Mouse (Mus musculus) layer of hippocampus, adult 11-12 months (tissue): ENCODE measurements around the gene Mecp2.
"Not testable (repeated sequence)": the region's sequence is repeated elsewhere in the genome, so short reads cannot be mapped to it uniquely, and the experiment has no call there.

Source experiments
- DNase-seq: peaks from one replicate; pipeline ENCODE4 v3.0.0; 2022; ENCODE audit warnings: low spot score

The Mecp2 gene

GRCm38 (mm10) chrX:74135263-74135662, at the start of gene Mecp2:
Gene Mecp2 (minus strand): TSS chrX:74135363.
- DNase-seq, result not testable (repeated sequence)

DNA sequence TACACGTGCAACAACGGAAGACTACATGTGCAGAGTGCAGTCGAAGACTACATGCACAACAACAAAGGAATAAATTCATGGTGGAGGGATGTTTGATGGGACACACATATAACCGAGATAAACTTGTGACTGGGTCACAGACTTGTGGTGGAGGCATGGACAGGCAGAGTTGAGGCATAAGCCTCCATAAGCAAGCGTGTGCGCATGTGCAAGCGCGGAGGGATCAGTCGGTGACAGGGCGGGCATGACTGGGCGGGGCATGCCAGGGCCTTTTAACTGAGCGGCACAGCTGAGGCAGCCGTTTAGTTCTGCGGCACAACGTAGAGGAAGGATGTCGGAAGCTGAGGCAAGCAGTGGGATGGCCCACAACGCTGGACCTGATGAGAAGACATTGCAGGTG, 41.8 kb upstream of the Mecp2 start, which contains the start of gene Tktl1:
Gene Tktl1 (plus strand): TSS at position 301 of the 400 bp plus-strand sequence.
- no peak for DNase-seq

DNA sequence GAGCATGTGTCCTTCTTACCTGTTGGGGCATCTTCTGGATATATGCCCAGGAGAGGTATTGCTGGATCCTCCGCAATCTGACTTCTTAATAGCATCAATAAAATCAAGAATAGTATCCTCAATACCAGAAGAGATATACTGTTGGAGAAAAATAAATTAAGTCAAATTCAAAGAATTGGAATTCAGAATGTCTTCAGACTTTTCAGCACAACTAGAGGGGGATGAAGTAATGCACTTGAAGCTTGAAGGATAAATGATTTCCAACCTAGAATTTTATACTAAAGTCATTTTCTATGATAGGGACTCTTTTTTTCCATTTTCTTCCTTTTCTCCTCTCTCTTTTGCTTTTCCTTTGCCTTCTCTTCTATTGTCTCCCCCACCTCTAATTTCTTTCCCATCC, 32.6 kb upstream of the Mecp2 start, which contains the start of gene Tex28:
Gene Tex28 (minus strand): TSS at position 101 of the 400 bp plus-strand sequence.
- no peak for DNase-seq

DNA sequence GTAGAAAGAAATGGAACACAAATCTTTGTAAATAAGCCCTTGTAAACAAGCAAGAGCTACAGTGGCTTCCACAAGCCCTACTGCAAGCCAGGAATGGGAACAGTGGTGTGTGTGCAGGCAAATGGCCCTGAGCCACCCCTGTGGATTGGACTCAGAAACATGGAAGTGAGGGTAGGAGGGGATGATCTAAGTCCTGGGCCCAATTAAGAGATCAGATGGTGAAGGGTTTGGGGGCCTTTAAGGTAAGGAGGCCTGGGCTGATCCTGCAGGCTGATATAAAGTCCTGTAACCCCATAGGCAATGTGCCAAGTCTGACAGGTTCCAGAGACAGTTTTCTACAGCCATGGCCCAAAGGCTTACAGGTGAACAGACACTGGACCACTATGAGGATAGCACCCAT, 8.0 kb downstream of the Mecp2 start, which contains the start of gene Opn1mw:
Gene Opn1mw (plus strand): TSS at position 301 of the 400 bp plus-strand sequence.
- DNase-seq, result no peak

DNA sequence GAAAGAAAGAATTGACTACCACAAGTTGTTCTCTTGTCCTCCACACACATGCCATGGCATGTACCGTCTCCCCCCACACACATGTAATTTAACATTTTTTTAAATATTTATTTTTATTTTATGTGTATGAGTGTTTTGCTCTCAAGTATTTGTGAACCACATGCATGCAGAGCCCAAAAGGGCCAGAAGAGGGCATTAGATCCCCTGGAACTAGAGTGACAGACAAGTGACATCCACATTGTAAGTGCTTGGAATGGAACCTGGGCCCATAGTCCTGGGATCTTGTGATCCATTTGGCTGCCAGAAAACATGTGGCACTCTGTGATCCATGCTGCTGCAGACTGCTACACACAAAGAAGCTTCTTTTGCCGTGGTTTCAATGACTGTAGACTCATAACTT, 10.2 kb downstream of the Mecp2 start:
- DNase-seq, result no peak

- DNase-seq, result peak; percentile 44
These were observed 19.7 kb downstream of the Mecp2 start for GRCm38 (mm10) chrX:74115511-74115910.

GRCm38 (mm10) chrX:74114036-74114435, 21.1 kb downstream of the Mecp2 start:
- DNase-seq, result no peak

- no peak for DNase-seq
These were observed 26.4 kb downstream of the Mecp2 start for GRCm38 (mm10) chrX:74108747-74109146.

GRCm38 (mm10) chrX:74105916-74106315, 29.2 kb downstream of the Mecp2 start:
- no peak for DNase-seq

DNA sequence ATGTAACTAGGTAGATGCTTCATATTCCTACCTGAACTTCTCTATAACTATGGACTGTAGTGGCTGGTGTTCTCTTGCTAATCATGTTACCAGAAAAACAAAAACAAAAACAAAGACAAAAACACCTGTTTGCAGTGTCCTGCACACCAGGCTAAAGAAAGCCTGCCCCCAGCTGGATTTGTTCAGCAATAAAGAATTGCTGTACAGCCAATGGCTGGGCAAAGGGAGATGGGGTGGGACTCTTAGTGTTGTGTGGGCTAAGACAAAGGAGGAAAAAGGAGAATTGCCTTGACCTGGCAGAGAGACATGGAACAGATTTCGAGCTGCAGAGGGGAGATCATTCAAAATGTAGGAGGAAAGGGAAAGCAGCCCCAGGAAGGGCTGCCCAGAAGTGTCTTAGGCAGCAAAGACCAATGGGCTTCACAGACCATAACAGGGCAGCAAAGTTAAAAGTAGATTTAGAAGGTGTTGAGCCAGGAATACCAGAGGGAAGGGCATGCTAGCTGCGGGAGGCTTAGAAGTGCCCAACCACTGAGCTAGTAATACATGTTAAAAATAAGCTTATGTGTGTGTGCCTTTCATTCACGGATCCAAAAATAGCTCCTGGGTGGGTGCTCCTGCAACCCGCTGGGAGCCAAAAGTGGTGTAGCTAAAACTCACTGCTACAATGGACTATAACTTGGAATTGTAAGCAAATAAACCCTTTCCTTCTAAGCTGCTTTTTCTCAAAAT, 31.5 kb downstream of the Mecp2 start:
- no peak for DNase-seq

GRCm38 (mm10) chrX:74095130-74095529, 40.0 kb downstream of the Mecp2 start:
- no peak for DNase-seq

DNA sequence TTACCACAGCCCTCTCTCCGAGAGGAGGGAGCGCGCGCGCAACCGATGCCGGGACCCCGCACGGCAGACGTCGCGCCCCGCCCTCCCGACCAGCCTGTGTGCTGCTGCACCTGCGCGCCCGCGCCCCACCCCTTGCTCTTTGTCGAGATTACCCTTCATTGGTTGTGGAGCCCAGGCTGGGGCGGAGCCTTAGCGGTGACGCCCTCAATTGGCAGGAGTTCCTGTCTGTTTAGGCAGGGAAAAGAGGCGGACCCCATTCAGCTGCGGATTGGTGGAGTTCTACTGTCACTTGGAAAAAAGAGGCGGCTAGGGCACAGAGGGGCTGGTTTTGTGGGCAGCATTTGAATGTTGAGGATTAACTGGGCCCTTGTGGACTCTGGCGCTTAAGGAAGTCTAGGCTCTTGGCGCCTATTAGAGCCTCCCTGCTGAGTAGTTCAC, 49.5 kb downstream of the Mecp2 start:
- DNase-seq, result peak; percentile 99

DNA sequence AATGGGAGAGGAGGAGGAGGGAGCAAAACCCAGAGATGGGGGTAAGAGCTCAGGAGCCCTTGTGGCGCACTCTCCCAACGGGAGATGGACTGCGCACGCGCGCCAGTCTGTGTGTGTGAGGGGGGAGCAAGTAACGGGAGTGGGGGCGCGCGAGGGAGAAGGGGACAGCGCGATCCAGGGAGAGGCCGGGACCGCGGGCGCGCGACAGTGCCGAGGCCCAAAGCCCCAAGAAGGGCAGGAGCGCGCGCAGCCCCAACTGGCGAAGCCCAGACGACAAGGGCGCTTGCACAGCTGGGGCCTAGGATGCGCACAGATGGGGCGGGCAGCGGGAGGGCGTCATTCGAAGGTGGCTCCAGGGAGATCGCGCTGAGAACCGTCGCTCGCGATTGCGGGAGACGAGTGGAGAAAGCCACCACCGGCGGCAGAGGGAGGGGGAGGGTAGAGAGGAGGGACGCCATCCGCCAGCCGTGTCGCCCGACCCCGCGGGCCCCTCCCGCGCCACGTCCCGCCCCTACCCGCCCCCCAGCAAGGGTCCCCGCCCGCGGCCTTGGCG, 50.1 kb downstream of the Mecp2 start:
- peak; percentile 84 for DNase-seq

GRCm38 (mm10) chrX:74084276-74084837, 50.8 kb downstream of the Mecp2 start:
- no peak for DNase-seq

- DNase-seq, result no peak
These were observed 64.4 kb downstream of the Mecp2 start for GRCm38 (mm10) chrX:74070794-74071193.

GRCm38 (mm10) chrX:74067891-74068290, 67.3 kb downstream of the Mecp2 start:
- DNase-seq, result peak; percentile 8

DNA sequence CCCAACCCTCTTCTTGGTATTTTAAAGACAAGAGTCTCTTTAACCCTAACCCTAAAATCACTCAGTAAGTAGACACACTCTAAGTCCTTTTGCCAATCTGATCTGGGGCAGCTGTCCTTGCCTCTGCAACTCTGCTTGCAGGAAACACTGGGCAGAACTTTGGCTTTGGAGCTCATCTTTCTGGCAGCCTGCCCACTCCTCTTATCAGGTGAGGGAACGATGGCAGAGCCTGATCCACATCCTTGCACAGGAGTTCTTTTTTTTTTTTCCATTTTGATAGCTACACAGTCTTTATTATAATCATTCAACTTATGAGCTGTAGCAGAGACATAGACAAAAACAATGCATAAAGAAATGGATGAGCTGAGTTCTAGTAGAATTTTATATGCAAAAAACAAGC, 90.1 kb downstream of the Mecp2 start:
- no peak for DNase-seq

DNA sequence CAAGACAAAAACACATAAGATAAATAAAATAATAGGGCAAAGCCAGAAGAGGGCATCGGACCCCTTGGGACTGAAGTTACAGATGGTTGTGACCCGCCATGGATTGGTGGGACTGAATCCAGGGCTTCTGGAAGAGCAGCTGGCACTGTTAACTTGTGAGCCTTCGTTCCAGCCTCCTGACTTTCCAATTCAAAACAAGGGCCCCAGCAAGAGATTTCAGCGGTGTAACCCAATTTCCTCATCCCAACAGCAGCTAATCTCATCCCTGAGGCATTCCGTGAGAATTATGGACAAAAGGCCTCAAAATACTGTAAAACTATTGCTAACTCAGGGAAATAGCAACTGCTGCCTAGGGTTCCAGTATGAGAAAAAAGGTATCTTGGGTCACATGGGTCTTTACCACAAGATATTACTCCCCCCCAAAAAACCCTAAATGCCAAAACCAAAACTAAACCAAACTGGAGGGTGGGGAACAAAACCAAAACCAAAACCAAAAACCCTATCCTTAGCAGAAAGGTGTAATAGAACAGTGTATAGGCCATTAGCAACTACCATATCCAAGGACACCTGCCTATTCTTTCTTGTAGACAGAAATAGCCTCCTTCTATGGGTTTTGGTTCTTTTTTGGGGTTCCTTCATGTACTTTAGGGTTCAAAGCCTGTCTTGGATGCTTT, 97.3 kb downstream of the Mecp2 start:
- DNase-seq, result no peak

DNA sequence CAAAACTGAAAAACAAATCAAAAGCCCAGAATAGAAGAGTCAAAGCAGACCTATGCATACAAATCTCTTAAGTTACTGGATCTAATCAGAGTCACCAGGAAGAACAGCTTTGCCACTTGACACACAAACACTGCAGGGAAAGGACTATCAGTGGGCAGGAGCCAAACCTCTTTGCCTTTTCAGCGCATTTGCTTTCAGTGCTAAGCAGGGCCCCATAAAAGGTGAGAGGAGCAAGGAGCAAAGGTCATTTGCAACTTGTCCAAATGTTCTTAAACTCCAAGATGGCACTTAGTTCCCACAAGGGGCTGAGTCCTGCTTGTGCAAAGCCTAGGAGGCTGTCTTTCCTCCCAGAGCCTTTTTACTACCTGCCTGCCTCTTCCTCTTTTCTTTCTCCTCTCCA, 105.2 kb downstream of the Mecp2 start:
- no peak for DNase-seq

- DNase-seq, result peak; percentile 62
These were observed 111.7 kb downstream of the Mecp2 start, which contains the start of gene Irak1 for GRCm38 (mm10) chrX:74023188-74024049. Gene Irak1 (minus strand): TSS chrX:74023918.

GRCm38 (mm10) chrX:74022795-74023187, 112.4 kb downstream of the Mecp2 start:
- no peak for DNase-seq

- no peak for DNase-seq
These were observed 120.6 kb downstream of the Mecp2 start for GRCm38 (mm10) chrX:74014597-74014996.
